Comparison of ENCODE assay signal across 26 mouse cellular contexts in genomic region chr7:115360142-115360541, GRCm38 (mm10).
A peak's percentile ranks its signal among the peaks of the same experiment; 100 is the strongest.
DNase-seq lines count a peak whose midpoint lies in the region; ATAC-seq and TF ChIP-seq lines count a peak whose summit lies in the region.
"Had no signal": no experiment of that assay in that cellular context is flagged by ENCODE, and none has a peak within 500 bp of the region (broad histone marks: within the 10 kb centered on the region; RNA-seq: fewer than 3 reads in every experiment).

No protein-coding gene starts in this region.

- WGBS in thymus, adult 2 months = 26% methylated on average over 3 of the region's 3 CpGs

- peak; percentile 37 for DNase-seq in thymus, adult 2 months
- DNase-seq in thymus, postnatal 14 days = peak; percentile 47
- DNase-seq in thymus, postnatal 4 days = peak; percentile 28
- DNase-seq in gastrocnemius, postnatal 10 days = no peak
- no peak for DNase-seq in liver
- no peak for DNase-seq in layer of hippocampus, adult 18-20 months (ENCODE audit: low spot score in 2 of 2)
- DNase-seq: adrenal gland, adult 8-10 months; adrenal gland, postnatal 25 days; cerebellum, adult 11-12 months; cerebellum, adult 8-10 months; cerebellum, postnatal 10 days; cerebellum, postnatal 36 days; gastrocnemius, postnatal 14 days; heart, adult 2 months; heart, postnatal 14 days; heart, postnatal 4 days had no signal

- TF ChIP-seq POLR2A in thymus, adult 2 months (IDR thresholded peaks at IDR 0.05; ENCODE audit: control insufficient read depth, extremely low read depth, insufficient read depth, low read length, poor library complexity) = no peak

- H3K4me3 ChIP-seq in thymus, adult 2 months (ENCODE audit: control insufficient read depth, insufficient read depth, low read length) = no peak overlapping the region
- H3K4me3 ChIP-seq: forebrain, embryonic 10.5 days; forebrain, embryonic 13.5 days; heart, adult 2 months; heart, embryonic 10.5 days; heart, embryonic 13.5 days had no signal

- ATAC-seq in common myeloid progenitor, adult 5-6 weeks (replicated peaks; ENCODE audit: low read depth, poor library complexity, severe bottlenecking) = peak; percentile 15; the same call in 1 of the 2 replicates
- ATAC-seq: activated CD4-positive, CD25-positive, alpha-beta regulatory T cell, adult 4 months; CD4-positive, CD25-positive, alpha-beta regulatory T cell, adult 4 months; forebrain, embryonic 13.5 days; forebrain, embryonic 16.5 days; hindbrain, postnatal 0 days had no signal

- no peak for TF ChIP-seq CTCF in thymus, adult 2 months (IDR thresholded peaks at IDR 0.05; ENCODE audit: borderline replicate concordance, control insufficient read depth, extremely low read depth, insufficient read depth, low read length, poor library complexity)

- H3K27ac ChIP-seq in thymus, adult 2 months (ENCODE audit: control insufficient read depth, insufficient read depth, low read length) = no peak overlapping the region
- H3K27ac ChIP-seq: forebrain, embryonic 10.5 days; forebrain, embryonic 13.5 days; heart, adult 2 months; heart, embryonic 10.5 days; heart, embryonic 13.5 days; hindbrain, embryonic 14.5 days; hindbrain, postnatal 0 days had no signal

- peaks cover 2% of the 10 kb centered on the region; the same call in 1 of the 2 replicates for H3K4me1 ChIP-seq in thymus, adult 2 months (replicated peaks; ENCODE audit: control insufficient read depth, insufficient read depth, low read length)
- H3K4me1 ChIP-seq: forebrain, embryonic 10.5 days; forebrain, embryonic 13.5 days had no signal

- no peaks in the 10 kb centered on the region for H3K27me3 ChIP-seq in thymus, adult 2 months (ENCODE audit: control insufficient read depth, insufficient read depth, low read length)
- H3K27me3 ChIP-seq: forebrain, embryonic 13.5 days; heart, embryonic 13.5 days had no signal

- no peaks in the 10 kb centered on the region for H3K36me3 ChIP-seq in thymus, adult 2 months (ENCODE audit: control insufficient read depth, insufficient read depth, low read length)
- H3K36me3 ChIP-seq: forebrain, embryonic 10.5 days; heart, embryonic 10.5 days; heart, embryonic 13.5 days had no signal

Comparison
In these comparisons a context has a peak if more than half of its experiments do, and no peak if none do; other contexts are left out.
1. DNase-seq: peak in thymus, adult 2 months (single experiment), thymus, postnatal 14 days (single experiment) and thymus, postnatal 4 days (single experiment); none in gastrocnemius, postnatal 10 days (single experiment), liver (single experiment) and layer of hippocampus, adult 18-20 months (0 of 2).